Mouse (Mus musculus): ENCODE results near the gene Zfp988.
"Not testable (repeated sequence)": the region's sequence is repeated elsewhere in the genome, so short reads cannot be mapped to it uniquely, and the experiment has no call there.

DNA sequence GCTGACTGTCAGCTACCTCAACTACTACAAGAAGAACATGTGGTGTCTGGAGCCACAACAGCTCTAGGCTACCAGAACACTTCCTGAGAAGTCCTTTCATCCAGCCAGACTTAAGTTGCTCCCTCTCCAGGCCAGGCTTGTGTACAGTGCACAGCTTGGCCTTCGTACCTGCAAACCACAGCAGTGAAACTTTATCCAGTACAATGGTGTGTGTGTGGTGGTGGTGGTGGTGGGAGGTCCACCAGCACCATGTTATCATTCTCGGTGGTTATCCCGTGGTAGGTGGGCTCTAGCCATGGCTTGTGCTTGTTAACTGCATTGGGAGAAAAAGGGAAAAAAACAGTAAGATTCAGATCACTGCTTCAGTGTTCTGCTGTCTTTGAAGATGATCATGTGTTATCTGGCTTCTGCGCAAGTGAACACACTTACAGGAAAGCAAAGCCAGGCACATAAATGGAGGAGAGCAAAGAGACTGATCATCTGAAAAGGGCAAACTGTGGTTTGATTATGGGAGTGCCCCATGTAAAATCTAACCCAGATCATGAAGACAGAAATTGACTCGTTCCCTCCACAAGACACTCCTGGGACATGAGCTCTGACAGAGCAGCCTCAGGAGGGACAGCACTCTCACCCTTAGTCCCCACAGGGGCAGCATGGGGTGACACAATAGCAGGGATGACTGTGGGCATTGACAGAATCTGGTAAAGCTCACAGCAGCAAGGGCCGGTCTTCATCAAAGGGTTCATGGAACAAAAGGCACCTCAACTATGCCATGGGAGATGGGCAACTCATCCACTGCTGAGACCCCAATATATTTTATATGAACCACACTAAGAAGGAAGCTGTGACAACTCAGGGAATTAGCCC is 37.8 kb downstream of the Zfp988 start:
- TF ChIP-seq CTCF (IDR thresholded peaks at IDR 0.05; ENCODE audit: low read depth, low read length); EP300 (IDR thresholded peaks at IDR 0.05; ENCODE audit: insufficient read depth, low read depth, low read length): not testable (repeated sequence)
